Mouse (Mus musculus) heart, adult 2 months (tissue): ENCODE results near the gene Stat1.

Experiments
- CTCF ChIP-seq: fragments of 200-600 bp; IDR thresholded peaks from 2 replicates; pipeline ENCODE4 v1.8.1; 2022; ENCODE audit warnings: antibody characterized with exemption, mild to moderate bottlenecking, moderate library complexity
- EP300 ChIP-seq: fragments of 200-500 bp; IDR thresholded peaks from 2 replicates; pipeline ENCODE4 v1.6.1; 2011; ENCODE audit warnings: low read depth, low read length, control low read depth; ENCODE audit not compliant: insufficient read depth
- POLR2A ChIP-seq: fragments of 200-500 bp; IDR thresholded peaks from 2 replicates; pipeline ENCODE4 v1.6.1; 2011; ENCODE audit warnings: mild to moderate bottlenecking, low read depth, low read length, control low read depth; ENCODE audit not compliant: insufficient read depth

DNA sequence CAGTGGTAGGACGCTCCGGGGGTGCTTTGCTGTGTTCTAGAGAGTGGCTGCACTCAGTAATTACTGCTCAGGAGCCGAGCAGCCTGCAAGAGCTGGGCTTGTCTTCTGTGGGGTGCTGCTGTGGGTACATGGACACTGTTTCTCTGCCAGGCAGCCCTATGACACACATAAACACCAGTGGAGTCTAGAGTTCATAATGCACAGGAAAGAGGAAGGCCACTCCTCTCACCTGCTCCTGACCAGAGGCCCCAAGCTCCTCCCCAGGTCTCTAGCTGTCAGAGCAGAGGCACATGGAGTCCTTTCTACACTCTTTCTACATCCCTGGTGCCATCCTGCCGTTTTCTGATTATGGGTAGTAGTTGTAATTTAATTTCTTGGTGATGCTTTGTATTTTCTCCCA, 22.9 kb downstream of the Stat1 start:
- no peak for TF ChIP-seq CTCF
- TF ChIP-seq EP300: no peak
- no peak for TF ChIP-seq POLR2A
